Comparison of ENCODE assay signal across 15 mouse cellular contexts in the genomic region with DNA sequence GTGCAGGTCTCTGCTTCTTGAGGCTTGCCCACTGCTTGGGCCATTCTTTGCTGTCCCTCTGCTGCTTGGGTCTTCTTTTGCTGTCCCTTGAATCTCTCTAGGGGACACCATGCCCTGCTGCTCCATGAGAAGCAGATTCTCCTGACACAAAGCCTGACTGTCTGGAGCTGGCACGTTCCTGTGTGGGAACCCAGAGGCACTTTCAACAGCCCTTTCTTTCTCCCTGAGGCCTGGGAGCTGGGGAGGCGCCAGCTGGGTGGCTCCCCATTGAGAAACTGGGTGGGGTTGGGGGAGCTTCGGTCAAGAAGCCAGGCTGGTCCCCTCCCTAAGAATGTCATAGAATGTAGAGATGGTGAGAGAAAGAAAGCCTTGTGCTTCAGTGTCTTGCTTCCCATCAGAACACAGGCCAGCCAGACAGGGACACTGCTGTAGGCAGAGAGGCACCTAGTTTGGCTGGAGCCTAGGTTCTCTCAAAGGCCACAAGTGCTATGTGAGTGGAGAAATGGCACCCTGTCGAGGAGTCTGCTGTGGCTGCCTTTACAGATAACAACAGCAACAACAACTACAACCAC.
A peak's percentile ranks its signal among the peaks of the same experiment; 100 is the strongest.
DNase-seq lines count a peak whose midpoint lies in the region; ATAC-seq and TF ChIP-seq lines count a peak whose summit lies in the region.
"Had no signal": no experiment of that assay in that cellular context is flagged by ENCODE, and none has a peak within 500 bp of the region (broad histone marks: within the 10 kb centered on the region; RNA-seq: fewer than 3 reads in every experiment).

No protein-coding gene starts in this region.

- no peak overlapping the region for H3K9ac ChIP-seq in forebrain, embryonic 11.5 days (ENCODE audit: low read length)
- H3K9ac ChIP-seq in forebrain, embryonic 13.5 days: no peak overlapping the region
- H3K9ac ChIP-seq: heart, embryonic 13.5 days had no signal

- peak; percentile 12 for DNase-seq in gastrocnemius, postnatal 10 days
- DNase-seq in gastrocnemius, postnatal 4 days (ENCODE audit: low spot score in 2 of 2): no peak
- DNase-seq in left cerebral cortex, postnatal 25 days (ENCODE audit: low spot score in 2 of 2): peak; percentile 10 to 15
- DNase-seq in left cerebral cortex, adult 8-10 months (ENCODE audit: low spot score in 2 of 2): no peak
- DNase-seq in brain, embryonic 14.5 days (ENCODE audit: low read depth): peak; percentile 20
- DNase-seq in layer of hippocampus, postnatal 36 days: peak; percentile 8 to 25
- DNase-seq in forebrain, embryonic 11.5 days (ENCODE audit: low spot score): no peak
- DNase-seq: kidney, adult 9 months; liver; lung, postnatal 14 days had no signal

- no peak overlapping the region for H3K27ac ChIP-seq in forebrain, embryonic 11.5 days (ENCODE audit: low read depth, low read length)
- no peak overlapping the region for H3K27ac ChIP-seq in forebrain, embryonic 13.5 days
- H3K27ac ChIP-seq: heart, embryonic 13.5 days had no signal

- no peaks in the 10 kb centered on the region for H3K27me3 ChIP-seq in forebrain, embryonic 11.5 days (ENCODE audit: control insufficient read depth, insufficient read depth, low read length)
- H3K27me3 ChIP-seq in forebrain, embryonic 13.5 days: no peaks in the 10 kb centered on the region
- H3K27me3 ChIP-seq: heart, embryonic 13.5 days had no signal

- TF ChIP-seq POLR2A in brain, embryonic 14.5 days (IDR thresholded peaks at IDR 0.05; ENCODE audit: borderline replicate concordance, extremely low read depth, insufficient read depth, insufficient read length, poor library complexity, severe bottlenecking): no peak

- H3K9me3 ChIP-seq in forebrain, embryonic 11.5 days (ENCODE audit: control insufficient read depth, low read length): no peaks in the 10 kb centered on the region
- no peaks in the 10 kb centered on the region for H3K9me3 ChIP-seq in forebrain, embryonic 13.5 days (replicated peaks)
- H3K9me3 ChIP-seq: heart, embryonic 13.5 days had no signal

- no peak for ATAC-seq in forebrain, embryonic 11.5 days (replicated peaks; ENCODE audit: low FRiP score)
- ATAC-seq in forebrain, embryonic 13.5 days: no peak
- ATAC-seq: CD4-positive, CD25-positive, alpha-beta regulatory T cell, adult 4 months; forebrain, embryonic 16.5 days had no signal

- TF ChIP-seq CTCF in brain, embryonic 14.5 days (IDR thresholded peaks at IDR 0.05; ENCODE audit: borderline replicate concordance, extremely low read depth, insufficient read depth, insufficient read length): no peak

- H3K4me3 ChIP-seq in forebrain, embryonic 11.5 days (ENCODE audit: low read depth, low read length): no peak overlapping the region
- H3K4me3 ChIP-seq in forebrain, embryonic 13.5 days: no peak overlapping the region
- H3K4me3 ChIP-seq: heart, embryonic 13.5 days; myocyte had no signal

- no peak overlapping the region for H3K4me2 ChIP-seq in forebrain, embryonic 11.5 days (ENCODE audit: low read depth, low read length, severe bottlenecking)
- H3K4me2 ChIP-seq in forebrain, embryonic 13.5 days: no peak overlapping the region
- H3K4me2 ChIP-seq: heart, embryonic 13.5 days had no signal

- 52% methylated on average over 4 of the region's 4 CpGs for WGBS in forebrain, embryonic 11.5 days
- 45% methylated on average over 4 of the region's 4 CpGs for WGBS in forebrain, embryonic 13.5 days

- H3K4me1 ChIP-seq in forebrain, embryonic 11.5 days (replicated peaks; ENCODE audit: control insufficient read depth, insufficient read depth, low read length): no peaks in the 10 kb centered on the region
- H3K4me1 ChIP-seq in forebrain, embryonic 13.5 days: no peaks in the 10 kb centered on the region

- intact Hi-C loops in left cerebral cortex, postnatal 25 days (cut with DNase I): no loop called here

- no peaks in the 10 kb centered on the region for H3K36me3 ChIP-seq in forebrain, embryonic 11.5 days (ENCODE audit: control insufficient read depth, insufficient read depth, low read length)
- no peaks in the 10 kb centered on the region for H3K36me3 ChIP-seq in forebrain, embryonic 13.5 days (ENCODE audit: poor library complexity, severe bottlenecking)
- H3K36me3 ChIP-seq: heart, embryonic 13.5 days had no signal

Comparison
In these comparisons a context has a peak if more than half of its experiments do, and no peak if none do; other contexts are left out.
1. DNase-seq: peak in gastrocnemius, postnatal 10 days (single experiment), left cerebral cortex, postnatal 25 days (2 of 2), brain, embryonic 14.5 days (single experiment) and layer of hippocampus, postnatal 36 days (2 of 2); none in gastrocnemius, postnatal 4 days (0 of 2), left cerebral cortex, adult 8-10 months (0 of 2) and forebrain, embryonic 11.5 days (single experiment).